In the genomic region with DNA sequence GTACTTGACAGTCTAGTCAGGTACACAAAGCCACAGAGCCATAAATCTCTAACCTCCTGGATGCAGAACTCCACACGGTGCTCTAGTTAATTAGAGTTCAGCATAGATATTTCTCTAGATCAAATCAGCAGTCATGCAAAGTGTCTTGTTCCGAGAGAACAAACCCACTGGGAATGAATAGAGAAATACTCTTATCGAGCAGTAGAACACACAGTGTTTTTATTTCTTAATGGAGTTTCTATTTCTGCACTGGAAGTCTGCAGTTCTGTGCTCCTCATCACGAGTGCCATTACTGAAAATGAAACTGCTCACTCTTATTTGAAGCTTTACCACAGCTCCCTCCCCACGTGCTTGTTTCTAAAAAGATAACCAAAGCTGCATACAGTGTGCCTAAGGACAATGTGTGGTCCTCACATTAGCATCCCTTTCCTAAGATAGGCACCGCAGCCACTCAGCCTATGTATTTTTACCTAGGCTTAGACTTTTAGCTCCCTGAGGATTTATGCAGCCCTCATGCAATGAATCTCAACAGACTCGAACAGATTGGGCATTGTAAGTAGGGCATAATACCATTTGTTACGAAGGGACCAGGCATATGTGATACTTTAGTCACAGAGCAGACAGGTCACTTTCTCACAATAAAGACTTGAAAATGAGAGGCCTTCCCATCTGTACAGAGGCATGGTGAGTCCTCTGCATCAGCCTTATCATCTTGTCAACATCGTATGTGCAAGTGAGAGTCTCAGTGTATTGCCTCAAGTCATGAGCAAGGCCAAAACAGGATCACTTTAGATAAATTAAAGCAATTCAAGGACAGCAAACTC, we compare ENCODE assay signal across 11 mouse cellular contexts.
DNase-seq lines count a peak whose midpoint lies in the region; ATAC-seq and TF ChIP-seq lines count a peak whose summit lies in the region.
"Had no signal": no experiment of that assay in that cellular context is flagged by ENCODE, and none has a peak within 500 bp of the region (broad histone marks: within the 10 kb centered on the region; RNA-seq: fewer than 3 reads in every experiment).

No protein-coding gene starts in this region.

- H3K9ac ChIP-seq in hindbrain, embryonic 12.5 days: no peak overlapping the region
- H3K9ac ChIP-seq in midbrain, embryonic 12.5 days (replicated peaks): no peak overlapping the region
- H3K9ac ChIP-seq: liver, embryonic 14.5 days had no signal

- no peak overlapping the region for H3K4me3 ChIP-seq in hindbrain, embryonic 12.5 days
- no peak overlapping the region for H3K4me3 ChIP-seq in midbrain, embryonic 12.5 days
- H3K4me3 ChIP-seq in kidney, adult 2 months (ENCODE audit: insufficient read depth, low read depth, low read length): no peak overlapping the region
- H3K4me3 ChIP-seq: erythroblast, embryonic 14.5 days had no signal

- TF ChIP-seq CTCF in kidney, adult 2 months (conservative IDR thresholded peaks at IDR 0.05; ENCODE audit: insufficient read depth, insufficient read length, low read depth, low read length): no peak

- 46% methylated on average over 9 of the region's 9 CpGs for WGBS in hindbrain, embryonic 12.5 days
- 41% methylated on average over 9 of the region's 9 CpGs for WGBS in midbrain, embryonic 12.5 days
- 68% methylated on average over 9 of the region's 9 CpGs for WGBS in kidney, adult 2 months

- ATAC-seq in hindbrain, embryonic 12.5 days (ENCODE audit: low FRiP score): peak; percentile 62
- ATAC-seq in midbrain, embryonic 12.5 days (ENCODE audit: low FRiP score, low read depth): peak; percentile 74

- no peaks in the 10 kb centered on the region for H3K36me3 ChIP-seq in hindbrain, embryonic 12.5 days
- no peaks in the 10 kb centered on the region for H3K36me3 ChIP-seq in midbrain, embryonic 12.5 days
- no peaks in the 10 kb centered on the region for H3K36me3 ChIP-seq in kidney, adult 2 months (ENCODE audit: control insufficient read depth, insufficient read depth, low read length)

- no peak for TF ChIP-seq POLR2A in kidney, adult 2 months (IDR thresholded peaks at IDR 0.05; ENCODE audit: low read depth, low read length)

- peak; percentile 30 to 52 for DNase-seq in right cerebral cortex, postnatal 10 days (ENCODE audit: low spot score in 2 of 2)
- no peak for DNase-seq in right cerebral cortex, postnatal 14 days
- no peak for DNase-seq in thymus, postnatal 10 days (ENCODE audit: low spot score in 2 of 2)
- DNase-seq in heart, adult 18-20 months: no peak
- DNase-seq in kidney, adult 2 months: no peak
- DNase-seq: cerebellum, postnatal 25 days; thymus, postnatal 14 days had no signal

- H3K4me2 ChIP-seq in hindbrain, embryonic 12.5 days (replicated peaks): no peak overlapping the region
- H3K4me2 ChIP-seq in midbrain, embryonic 12.5 days (replicated peaks): no peak overlapping the region

- H3K4me1 ChIP-seq in hindbrain, embryonic 12.5 days: peaks cover 11% of the 10 kb centered on the region
- H3K4me1 ChIP-seq in midbrain, embryonic 12.5 days: peaks cover 15% of the 10 kb centered on the region
- no peaks in the 10 kb centered on the region for H3K4me1 ChIP-seq in kidney, adult 2 months (ENCODE audit: control insufficient read depth, insufficient read depth, low read length)

- H3K27me3 ChIP-seq in hindbrain, embryonic 12.5 days: no peaks in the 10 kb centered on the region
- H3K27me3 ChIP-seq in midbrain, embryonic 12.5 days: no peaks in the 10 kb centered on the region
- H3K27me3 ChIP-seq in kidney, adult 2 months (replicated peaks; ENCODE audit: control insufficient read depth, insufficient read depth, low read length): no peaks in the 10 kb centered on the region

- H3K27ac ChIP-seq in hindbrain, embryonic 12.5 days: peak overlapping the region; percentile 64
- peak overlapping the region; percentile 50 for H3K27ac ChIP-seq in midbrain, embryonic 12.5 days (replicated peaks)
- H3K27ac ChIP-seq in kidney, adult 2 months (ENCODE audit: insufficient read depth, low read depth, low read length): no peak overlapping the region
- H3K27ac ChIP-seq: liver, embryonic 14.5 days had no signal

- H3K9me3 ChIP-seq in hindbrain, embryonic 12.5 days (replicated peaks): no peaks in the 10 kb centered on the region
- no peaks in the 10 kb centered on the region for H3K9me3 ChIP-seq in midbrain, embryonic 12.5 days

Comparison
In these comparisons a context has a peak if more than half of its experiments do, and no peak if none do; other contexts are left out.
1. DNase-seq: peak in right cerebral cortex, postnatal 10 days (2 of 2); none in right cerebral cortex, postnatal 14 days (single experiment), thymus, postnatal 10 days (0 of 2), heart, adult 18-20 months (0 of 2) and kidney, adult 2 months (single experiment).